Mouse (Mus musculus) gastrocnemius, postnatal 10 days (tissue): Measurements from ENCODE around the gene Nrde2. TPM values are rescaled to one million over a fixed set of nuclear protein-coding genes. Genes with fewer than 3 reads are reported as not detected.
A peak's percentile ranks its signal among the peaks of the same experiment; 100 is the strongest.

Experiments
- DNase-seq: peaks from one replicate; pipeline ENCODE4 v3.0.0; 2021; ENCODE audit warnings: mixed read lengths
- total RNA-seq, 2 experiments: library from RNA; stranded (reverse); gene quantifications; 2 replicates each; pipeline ENCODE4 v1.2.3; 2021

Nrde2 gene
- total RNA-seq, 2 experiments from 2014 or later: 11.1 to 11.2 TPM

DNA sequence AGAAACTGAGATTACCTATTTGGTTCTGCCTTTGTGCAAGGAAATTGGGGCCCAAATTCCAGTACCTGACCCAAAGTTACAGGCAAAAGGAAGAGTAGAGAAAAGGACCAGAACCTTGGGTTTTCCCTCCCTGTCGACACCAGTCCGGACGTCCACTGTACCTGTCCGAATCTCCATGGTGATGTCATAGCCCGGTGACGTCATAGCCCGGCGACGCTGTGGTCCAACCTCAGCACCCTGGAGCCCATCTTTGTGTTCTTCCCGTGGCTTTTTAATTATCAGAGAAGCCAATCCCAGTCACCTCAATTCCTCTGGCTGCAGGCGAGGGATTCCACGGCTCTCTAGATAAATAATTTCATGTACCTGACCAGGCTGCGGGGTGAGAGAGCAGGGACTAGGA lies 21.3 kb upstream of the Nrde2 start:
- no peak for DNase-seq

- DNase-seq: no peak
Measured at GRCm38 (mm10) chr12:100178898-100179440, 19.5 kb upstream of the Nrde2 start.

DNA sequence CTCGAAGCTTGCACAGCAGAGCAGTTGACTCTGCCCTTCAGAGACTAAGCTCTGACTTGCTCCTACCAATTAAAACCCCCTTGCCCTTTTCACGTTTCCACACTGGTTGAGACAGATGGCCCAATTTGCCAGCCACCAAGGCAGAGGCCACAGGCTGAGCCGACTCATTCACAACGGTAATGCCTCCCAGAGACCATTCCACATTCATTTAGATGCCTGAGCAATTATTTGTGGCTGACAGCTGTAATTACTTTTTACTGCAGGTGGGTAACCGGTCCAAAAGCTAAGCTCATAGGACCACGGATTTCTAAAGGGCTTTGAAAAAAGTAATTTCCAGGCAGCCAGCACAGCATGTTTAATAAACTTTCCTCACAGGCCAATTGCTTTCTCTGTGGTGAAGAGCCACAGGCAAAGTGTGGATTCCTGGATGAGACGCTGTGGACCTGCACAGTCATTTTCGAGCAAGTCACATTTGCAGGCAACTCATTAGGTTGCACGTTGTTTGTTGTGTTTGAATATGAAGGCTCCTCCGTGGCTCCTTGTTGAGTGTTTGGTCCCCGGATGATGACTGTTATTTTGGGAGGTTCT lies 17.1 kb upstream of the Nrde2 start:
- no peak for DNase-seq

GRCm38 (mm10) chr12:100172481-100172880 lies 13.0 kb upstream of the Nrde2 start:
- no peak for DNase-seq

GRCm38 (mm10) chr12:100167931-100168871 lies 8.7 kb upstream of the Nrde2 start:
- DNase-seq: peak; percentile 19

- DNase-seq: no peak
Measured at GRCm38 (mm10) chr12:100167502-100167901, 8.0 kb upstream of the Nrde2 start.

DNA sequence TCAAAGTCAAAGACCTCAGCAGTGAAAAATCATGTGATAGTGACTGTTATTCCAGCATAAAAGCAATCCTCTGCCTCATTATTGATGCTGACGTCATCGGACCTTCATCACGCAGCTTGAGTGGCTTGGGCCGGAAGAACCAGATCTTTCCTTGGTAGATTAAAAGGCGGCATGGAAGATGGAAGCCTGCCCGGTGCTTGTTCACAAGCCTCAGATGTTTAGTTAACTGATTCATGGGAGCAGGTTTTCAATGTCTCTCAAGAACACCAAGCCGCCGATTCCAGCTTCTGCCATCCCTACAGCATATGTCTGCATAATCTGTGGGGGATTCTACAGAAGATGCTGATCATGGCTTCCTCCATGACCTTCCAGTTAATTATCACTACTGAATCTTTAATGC lies 7.5 kb upstream of the Nrde2 start:
- no peak for DNase-seq

- DNase-seq: no peak
Measured at GRCm38 (mm10) chr12:100166177-100166576, 6.7 kb upstream of the Nrde2 start.

DNA sequence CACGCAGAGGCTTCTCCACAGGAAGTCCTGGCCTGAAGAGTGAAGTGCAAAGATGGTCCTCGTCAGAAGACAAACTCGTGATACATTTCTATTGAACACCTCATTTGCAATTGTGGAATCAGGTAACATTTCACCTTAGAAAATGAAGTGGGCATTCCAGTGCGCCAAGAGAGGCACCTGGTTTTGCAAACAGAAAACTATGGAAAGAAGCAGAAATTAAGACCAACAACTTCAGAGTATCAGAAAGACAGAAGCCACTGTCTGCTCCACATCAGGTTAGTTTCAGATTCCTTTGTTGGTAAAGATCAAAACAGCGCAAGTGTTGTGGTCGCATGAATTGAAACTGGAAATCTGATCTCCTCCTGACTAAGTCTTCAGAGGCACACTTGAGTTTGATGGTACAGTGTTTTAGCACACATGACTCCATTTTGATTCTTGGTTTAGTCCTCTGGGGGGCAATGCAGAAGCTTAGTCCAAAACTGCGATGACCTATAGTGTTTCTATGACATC lies 5.6 kb upstream of the Nrde2 start:
- no peak for DNase-seq

- DNase-seq: no peak
Measured at GRCm38 (mm10) chr12:100152466-100152865, 7.0 kb downstream of the Nrde2 start.

- DNase-seq: no peak
Measured at GRCm38 (mm10) chr12:100144269-100144668, 15.2 kb downstream of the Nrde2 start.

GRCm38 (mm10) chr12:100143737-100144136 lies 15.7 kb downstream of the Nrde2 start:
- DNase-seq: no peak

GRCm38 (mm10) chr12:100142848-100143523 lies 16.5 kb downstream of the Nrde2 start:
- no peak for DNase-seq

- DNase-seq: no peak
Measured at GRCm38 (mm10) chr12:100135117-100135516, 24.3 kb downstream of the Nrde2 start.

- no peak for DNase-seq
Measured at GRCm38 (mm10) chr12:100134395-100134936, 25.0 kb downstream of the Nrde2 start.

GRCm38 (mm10) chr12:100131655-100132054 lies 27.8 kb downstream of the Nrde2 start:
- DNase-seq: peak; percentile 78

DNA sequence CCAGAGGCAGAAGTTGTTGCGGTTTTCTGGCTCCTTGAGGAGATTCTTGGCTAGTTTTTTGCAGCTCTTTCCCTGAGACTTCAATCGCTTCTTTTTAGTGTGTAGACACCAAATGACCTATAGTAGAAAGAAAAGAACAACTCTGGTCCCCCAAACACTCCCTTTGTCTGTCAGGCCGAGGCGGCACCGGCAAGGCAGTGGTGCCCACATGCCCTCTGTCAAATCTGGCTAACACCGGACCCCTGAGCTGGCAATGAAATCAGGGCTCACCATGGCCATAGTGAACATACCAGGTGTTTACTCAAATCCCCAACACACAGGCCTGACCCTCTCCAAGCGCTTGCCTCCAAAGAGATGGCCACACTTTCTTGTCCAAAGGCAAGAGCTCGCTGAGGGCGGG lies 28.3 kb downstream of the Nrde2 start:
- no peak for DNase-seq

- no peak for DNase-seq
Measured at GRCm38 (mm10) chr12:100128961-100129360, 30.5 kb downstream of the Nrde2 start.

DNA sequence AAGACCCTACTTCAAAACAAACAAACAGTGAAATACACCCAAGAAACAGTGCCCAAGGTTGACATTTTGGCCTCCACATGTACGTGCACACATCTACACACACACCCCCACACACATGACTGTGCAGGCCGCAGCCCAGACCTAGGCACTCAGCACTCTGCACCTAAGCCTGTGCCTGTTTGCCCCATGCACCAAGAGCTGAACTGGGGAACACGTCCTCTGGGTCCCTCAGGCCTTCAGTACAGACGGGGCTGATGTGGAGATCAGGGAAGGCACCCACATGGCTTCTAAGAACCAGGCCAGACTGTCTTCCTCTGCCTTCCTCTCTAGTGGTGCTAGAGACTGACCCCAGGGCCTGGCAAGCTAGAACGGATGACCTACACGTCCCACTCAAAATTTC lies 30.9 kb downstream of the Nrde2 start:
- DNase-seq: no peak

GRCm38 (mm10) chr12:100127866-100128480 lies 31.5 kb downstream of the Nrde2 start:
- no peak for DNase-seq

DNA sequence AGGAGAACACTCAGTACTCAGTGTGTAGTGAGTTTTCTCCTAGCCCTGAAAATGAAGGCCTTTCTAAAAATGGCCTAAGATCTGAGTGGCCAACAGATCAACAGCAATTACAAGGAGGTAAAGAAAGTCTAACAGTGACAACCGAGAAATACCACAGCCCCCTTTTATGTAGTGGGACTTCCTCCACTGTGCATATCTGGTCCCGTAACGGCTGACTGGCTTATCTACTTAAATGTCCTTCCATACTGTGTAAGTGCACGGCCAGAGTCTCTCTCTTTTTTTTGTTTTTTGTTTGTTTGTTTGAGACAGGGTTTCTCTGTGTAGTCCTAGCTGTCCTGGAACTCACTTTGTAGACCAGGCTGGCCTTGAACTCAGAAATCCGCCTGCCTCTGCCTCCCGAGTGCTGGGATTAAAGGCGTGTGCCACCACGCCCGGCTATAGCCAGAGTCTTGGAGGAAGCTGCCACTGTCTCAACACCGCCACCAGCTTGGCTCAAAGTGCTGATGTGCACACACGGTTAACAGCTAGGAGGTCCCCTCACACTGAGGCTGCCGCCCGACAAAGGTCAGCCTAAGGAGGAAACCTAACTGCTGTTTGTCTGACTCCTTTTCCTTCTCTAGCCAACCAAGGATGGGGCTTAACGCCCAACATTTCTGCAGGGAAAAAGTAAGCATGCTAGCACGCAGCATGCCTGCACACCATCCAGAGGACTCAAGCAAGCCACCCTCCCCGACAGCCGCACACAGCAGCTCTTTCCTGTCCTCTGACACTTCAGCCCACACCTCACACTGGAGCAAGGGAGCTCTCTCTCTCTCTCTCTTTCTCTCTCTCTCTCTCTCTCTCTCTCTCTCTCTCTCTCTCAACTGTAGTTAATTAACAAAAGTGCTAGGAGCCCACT lies 32.2 kb downstream of the Nrde2 start:
- no peak for DNase-seq
